Mouse (Mus musculus) right cerebral cortex, postnatal 4 days (tissue): ENCODE data around the gene Fa2h.
"Not testable (repeated sequence)": the region's sequence is repeated elsewhere in the genome, so short reads cannot be mapped to it uniquely, and the experiment has no call there.

Source experiments
- DNase-seq: peaks from one replicate; pipeline ENCODE4 v3.0.0-alpha.2; 2022

The Fa2h gene

DNA sequence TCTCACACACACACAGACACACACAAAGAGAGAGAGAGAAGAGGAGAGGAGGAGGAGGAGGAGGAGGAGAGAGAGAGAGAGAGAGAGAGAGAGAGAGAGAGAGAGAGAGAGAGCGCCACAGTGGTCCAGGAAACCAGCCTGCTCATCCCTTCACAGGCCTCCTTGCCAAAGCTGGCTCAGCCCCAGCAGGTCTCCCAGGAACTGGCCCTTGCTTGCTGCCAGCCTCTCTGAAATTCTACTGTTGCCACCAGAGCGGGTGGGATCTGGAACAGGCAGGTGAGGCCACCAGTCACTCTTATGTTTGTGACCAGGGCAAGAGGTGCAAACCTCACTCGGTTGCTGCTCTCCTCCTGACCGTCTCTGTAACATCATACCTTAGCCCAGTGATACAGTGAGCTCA lies 36.2 kb downstream of the Fa2h start:
- DNase-seq = no peak

DNA sequence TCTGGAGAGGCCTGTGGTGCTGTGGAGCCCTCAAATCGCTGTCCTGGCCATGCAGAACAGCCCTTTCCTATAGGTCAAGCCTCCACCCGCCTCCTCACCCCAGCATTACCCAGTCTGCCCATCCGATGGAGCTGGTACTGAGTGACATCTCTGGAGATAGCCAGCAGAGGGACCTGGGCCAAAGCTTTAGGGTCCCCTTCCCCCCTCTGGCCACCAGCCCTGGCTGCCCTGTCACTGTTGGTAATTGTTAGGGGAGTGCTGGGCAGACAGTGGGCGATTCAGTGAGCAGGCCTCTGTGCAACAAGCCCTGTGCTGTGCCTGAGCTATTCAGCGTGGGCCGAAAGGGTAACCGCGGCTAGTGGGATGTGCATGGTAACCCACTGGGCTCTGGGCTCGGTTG lies 40.1 kb downstream of the Fa2h start:
- peak; percentile 12 for DNase-seq

DNA sequence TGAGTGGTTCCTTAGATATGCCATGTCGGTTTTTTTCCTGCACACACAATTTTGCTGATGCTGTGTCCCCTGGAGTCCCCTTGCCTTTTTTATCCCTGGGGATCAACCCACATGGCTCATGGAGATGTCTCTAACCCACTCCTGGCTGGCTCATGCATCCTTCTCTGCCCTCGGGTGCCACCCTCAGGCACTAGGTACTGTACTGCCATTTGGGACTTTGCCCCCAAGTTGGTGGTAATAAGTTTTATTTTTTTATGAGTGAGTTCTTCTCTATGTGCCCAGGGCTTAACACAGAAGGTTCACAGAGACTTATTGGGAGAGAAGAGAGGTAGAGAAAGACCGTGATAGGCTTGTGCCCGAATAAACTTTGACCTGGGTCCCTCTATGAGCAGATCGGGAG lies 41.3 kb downstream of the Fa2h start:
- DNase-seq = no peak

DNA sequence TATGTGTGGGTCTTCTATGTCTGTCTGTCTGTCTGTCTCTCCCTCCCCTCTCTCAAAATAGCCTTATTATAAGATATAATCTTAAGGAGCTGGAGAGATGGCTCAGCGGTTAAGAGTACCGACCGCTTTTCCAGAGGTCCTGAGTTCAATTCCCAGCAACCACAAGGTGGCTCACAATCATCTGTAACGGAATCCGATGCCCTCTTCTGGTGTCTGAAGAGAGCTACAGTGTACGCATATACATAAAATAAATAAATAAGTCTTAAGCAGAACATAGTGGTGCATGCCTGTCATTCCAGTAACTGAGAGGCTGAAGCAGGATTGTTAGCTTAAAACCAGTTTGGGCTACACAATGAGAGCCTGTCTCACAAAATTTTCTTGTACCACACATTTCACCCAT lies 43.0 kb downstream of the Fa2h start:
- DNase-seq = no peak

DNA sequence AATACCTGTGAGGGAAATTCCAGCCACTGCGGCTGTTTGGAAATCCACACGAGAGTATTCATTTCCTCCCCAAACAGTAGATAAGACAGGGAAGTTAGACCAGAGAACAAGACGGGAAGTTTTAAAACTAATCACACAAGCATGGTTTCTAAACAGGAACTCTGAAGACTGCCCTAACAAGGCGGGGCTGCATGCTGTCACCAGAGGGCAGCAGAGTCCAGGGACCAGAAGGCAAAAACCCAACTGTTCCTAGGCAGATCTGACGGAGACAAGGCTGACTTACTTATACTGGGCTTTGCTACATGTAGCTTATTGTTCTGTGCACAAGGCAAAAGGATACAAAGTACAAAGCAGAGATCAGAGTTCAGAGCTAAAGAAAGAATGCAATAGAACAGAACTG lies 50.4 kb downstream of the Fa2h start:
- DNase-seq = peak; percentile 81

DNA sequence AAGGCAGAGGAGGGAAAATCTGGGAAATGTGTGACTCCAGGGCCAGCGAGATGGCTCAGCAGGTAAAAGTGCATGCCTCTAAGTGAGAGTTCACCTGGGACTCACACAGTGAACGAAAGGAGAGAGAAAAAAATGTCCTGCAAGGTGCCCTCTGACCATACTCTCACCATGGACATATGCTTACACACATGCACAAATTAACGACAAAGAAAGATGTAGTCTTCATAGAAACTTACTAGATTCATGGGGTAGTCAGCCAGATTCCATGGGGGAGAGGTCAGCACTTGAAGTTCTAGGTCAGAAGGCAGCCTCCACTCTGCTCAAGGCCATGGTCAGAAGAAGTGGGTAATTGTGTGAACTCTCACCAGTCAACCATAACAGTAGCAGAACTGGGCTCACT lies 53.4 kb downstream of the Fa2h start:
- no peak for DNase-seq

DNA sequence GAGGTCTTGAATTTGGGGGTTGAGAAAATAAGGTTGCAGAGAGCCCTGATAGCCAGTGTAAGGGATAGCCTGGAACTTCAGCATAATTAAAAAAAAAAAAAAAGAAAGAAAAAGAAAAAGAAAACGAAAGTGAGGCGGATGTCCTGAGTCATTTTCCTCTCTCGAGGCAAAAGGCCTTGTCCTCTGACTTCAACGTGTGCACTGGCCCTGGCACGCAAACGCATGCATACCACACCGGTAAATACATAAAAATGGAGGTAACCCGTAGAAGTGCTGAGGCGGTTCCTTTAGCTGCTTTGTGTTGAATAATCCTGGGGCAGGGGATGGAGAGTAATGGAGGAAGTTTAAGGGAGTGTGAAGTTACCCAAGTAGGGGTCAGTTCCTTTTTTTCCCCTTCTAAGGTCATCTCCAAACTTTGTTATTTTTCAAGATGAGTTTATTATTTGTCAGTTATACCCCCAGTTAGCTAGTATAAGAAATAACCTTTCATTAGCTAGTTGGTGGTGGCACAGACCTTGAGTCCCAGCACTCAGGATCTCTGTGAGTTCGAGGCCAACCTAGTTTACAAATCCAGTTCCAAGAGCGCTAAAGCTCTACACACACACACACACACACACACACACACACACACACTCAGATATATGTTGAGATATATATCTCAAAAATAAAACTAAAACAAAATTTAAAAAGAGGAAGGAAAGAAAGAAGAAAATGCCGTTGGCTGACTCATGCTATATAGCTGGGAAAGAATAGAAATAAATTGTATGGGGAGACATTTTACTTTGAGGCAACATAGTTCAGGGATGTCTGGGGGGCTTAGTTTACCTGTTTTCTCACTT lies 55.0 kb downstream of the Fa2h start:
- DNase-seq = no peak

DNA sequence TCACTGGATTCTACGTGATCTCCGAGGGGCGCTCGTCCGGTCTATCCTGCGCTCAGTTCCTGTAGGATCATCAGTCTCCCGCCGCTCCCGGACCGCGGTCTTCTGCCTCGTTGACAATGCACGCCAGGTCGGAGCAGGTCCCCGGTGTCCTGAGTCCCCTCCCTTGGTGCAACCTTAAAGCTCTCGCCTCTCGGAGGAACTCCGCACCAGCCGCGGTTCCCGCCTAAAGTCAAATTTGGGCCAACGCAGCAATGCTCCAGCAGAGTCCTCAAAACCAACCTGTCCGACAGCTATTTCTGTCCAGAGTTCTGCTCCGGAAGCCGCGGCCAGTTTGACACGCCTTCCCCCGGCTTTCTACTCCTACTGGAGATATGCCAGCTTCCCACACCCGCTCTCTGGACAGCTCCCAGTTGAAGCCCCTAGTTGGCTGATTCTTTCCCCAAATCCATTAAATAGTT lies 55.7 kb downstream of the Fa2h start, which contains the start of gene Mlkl:
TSS of gene Mlkl (minus strand) at position 288 of the 458 bp plus-strand sequence.
- DNase-seq = peak; percentile 4

DNA sequence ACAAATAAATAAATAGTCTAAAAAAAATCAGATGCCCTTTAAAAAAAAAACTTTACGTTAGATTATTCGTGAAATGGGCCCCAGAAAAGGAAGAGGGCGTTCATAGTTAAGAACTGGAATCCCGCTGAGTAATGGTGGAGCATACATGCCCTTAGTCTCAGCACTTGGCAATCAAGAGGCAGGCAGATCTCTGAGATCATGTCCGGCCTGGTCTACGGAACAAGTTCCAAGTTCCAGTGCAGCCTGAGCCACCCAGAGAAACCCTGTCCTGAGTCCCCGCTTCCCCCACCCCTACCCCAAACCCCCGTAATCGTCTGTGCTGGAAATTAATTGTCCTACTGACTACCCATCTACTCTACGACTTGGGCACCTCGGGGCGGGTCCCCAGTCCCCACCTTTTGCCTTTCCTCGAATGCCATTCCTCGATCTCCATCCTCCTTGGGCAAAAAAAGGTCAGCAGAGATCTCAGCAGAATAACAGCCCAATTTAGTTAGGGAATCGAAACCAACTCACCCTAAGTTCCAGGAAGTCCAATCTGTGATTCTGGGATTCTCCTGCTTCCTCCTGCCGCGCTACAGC lies 56.2 kb downstream of the Fa2h start:
- DNase-seq = no peak

DNA sequence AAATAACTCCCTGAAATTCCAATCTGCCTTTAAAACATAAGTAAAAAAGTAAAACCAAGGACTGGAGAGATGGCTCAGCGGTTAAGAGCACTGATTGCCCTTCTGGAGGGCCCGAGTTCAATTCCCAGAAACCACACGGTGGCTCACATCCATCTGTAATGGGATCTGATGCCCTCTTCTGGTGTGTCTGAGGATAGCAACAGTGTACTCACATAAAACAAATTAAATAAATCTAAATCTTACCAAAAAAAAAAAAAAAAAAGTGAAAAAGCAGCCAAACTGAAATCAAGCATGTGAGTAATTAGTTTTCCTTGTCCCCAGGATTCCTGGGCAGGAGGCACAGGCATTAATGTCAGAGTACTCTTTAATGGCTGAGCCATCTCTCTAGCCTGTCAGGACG lies 56.9 kb downstream of the Fa2h start:
- DNase-seq = no peak

DNA sequence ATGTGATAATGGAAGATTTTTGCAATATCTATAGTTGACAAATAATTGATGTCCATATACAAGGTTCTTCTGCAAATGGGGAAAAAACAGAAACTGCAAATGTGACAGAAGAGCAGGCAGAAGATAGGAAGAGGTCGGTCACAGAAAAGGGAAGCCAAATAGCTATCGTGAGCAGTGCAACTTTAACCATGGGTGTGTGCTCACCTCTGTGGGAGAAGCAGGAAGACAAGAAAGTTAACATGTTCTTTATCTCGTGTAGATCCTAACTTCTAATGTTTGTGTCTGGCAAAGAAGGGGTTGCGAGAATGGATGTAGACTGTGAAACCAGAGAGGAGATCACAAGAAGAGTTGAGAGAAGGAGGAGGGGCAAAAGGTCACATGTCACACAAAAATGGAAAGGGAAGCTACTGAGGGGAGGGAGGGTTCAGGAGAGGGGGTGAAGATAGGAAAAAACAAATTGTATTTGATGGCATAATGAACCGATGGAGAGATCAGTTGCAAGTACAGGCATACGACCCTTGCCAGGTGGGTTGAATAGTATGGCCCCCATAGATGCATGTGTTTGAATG lies 68.3 kb downstream of the Fa2h start:
- DNase-seq = no peak

DNA sequence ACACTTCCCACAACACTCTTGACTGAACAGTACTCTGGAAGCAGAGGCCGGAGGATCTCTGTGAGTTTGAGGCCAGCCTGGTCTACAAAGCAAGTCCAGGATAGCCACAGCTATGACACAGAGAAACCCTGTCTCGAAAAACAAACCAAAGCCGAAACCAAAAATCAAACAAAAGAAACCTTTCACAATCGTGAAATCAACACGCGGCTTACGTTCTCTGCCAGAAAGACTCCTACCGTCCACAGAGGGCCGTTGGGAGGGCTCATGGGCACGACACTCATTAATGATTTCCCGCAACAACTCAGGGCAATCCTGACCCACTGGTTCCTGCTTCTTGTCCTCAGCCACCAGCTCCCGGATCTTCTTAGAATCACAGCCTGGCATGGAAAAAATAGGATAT lies 78.9 kb downstream of the Fa2h start:
- no peak for DNase-seq

DNA sequence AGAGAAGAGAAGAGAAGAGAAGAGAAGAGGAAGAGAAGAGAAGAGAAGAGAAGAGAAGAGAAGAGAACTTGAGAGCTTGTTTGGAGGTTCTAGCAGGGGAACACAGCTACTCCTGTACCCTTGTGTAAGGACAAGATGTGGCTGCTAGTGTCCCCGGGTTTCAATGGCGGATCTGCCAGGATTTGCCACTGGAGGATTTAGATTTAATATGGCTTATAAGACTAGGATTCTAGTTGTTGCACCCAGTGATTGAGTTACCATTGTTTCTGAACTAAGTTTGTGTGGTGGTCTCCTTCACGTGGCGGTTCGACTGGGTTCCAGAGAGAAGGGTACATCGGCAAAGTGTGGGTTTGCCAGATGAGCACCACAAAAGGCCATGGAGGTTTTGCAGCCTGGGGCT lies 79.7 kb downstream of the Fa2h start:
- not testable (repeated sequence) for DNase-seq

DNA sequence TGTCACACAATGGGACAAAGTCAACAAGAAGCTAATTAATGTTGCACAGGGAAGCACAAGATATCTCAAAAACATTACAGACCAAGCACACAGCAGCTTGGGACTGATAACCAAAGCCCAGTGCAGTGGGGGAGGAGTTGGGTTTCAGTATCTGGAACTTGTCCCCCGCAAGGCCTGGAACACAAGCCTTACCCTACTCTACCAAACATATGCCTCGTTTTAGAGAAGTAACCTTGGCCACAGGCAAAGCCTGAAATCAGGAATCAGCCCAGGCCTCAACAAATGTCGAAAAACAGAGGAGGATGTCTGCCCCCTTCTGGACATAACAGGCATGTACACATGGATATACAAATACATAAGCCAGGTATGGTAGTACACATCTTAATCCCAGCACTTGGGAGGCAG lies 80.9 kb downstream of the Fa2h start:
- DNase-seq = no peak

DNA sequence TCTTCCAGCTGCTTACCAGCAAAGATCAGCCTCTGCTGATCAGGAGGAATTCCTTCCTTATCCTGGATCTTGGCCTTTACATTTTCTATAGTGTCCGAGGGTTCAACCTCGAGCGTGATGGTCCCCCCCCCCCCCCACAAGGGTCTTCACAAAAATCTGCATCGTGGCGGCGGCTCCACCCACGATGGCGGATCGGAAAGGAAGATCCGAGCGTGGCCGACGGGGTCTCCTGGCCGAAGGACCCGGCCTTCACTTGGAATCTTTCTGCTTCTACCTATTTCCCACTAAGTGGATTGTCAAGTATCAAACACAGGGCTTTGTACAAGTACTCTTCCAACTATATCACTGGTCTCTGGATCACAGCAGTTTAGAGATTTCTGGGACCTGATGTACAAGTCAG lies 83.6 kb downstream of the Fa2h start:
- not testable (repeated sequence) for DNase-seq

DNA sequence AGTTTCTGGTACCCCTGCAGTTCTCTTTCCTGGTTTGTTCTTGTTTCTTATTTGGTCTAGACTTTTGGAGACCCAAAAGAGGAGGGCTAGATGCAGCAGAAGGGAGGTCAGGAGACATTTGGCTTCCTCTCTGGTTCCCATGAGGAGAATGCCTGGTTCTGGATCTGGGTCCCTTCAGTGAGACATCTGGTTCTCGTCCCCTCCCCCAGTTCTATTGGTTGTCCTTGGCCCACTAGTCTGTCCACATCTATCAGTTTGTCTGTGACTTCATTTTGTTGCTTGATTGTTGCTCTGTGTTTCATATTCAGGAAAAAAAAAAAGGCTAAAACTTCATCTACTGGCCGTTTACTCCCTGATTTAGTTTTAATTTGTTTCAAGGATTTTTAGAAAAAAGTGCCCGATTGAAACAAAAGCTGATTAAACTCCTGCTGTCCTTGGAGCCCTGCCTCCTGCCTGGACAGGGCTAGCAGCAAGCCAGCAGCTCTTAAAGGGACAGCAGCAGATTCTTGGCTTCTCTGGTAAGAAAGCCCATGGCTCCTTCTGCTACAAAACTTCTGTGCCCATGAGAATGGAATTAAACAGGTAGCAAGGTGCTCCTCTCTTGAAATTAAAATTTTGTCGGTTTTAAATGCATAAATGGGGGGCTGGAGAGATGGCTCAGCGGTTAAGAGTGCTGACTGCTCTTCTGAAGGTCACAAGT lies 88.4 kb downstream of the Fa2h start:
- DNase-seq = no peak

DNA sequence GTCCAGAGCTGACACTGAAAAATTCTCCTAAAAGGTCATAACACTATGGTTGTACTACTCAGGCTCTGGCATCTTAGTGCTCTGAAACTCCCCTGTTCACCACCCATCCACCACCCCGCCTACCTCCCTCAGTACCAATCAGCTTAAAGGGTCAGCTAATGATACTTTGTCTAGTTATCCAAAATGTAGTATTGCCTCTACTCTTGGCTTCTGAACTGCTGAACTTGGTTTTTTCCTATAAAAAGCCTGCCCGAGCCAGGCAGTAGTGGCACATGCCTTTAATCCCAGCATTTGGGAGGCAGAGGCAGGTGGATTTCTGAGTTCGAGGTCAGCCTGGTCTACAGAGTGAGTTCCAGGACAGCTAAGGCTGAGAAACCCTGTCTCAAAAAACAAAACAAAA lies 89.3 kb downstream of the Fa2h start:
- DNase-seq = no peak

DNA sequence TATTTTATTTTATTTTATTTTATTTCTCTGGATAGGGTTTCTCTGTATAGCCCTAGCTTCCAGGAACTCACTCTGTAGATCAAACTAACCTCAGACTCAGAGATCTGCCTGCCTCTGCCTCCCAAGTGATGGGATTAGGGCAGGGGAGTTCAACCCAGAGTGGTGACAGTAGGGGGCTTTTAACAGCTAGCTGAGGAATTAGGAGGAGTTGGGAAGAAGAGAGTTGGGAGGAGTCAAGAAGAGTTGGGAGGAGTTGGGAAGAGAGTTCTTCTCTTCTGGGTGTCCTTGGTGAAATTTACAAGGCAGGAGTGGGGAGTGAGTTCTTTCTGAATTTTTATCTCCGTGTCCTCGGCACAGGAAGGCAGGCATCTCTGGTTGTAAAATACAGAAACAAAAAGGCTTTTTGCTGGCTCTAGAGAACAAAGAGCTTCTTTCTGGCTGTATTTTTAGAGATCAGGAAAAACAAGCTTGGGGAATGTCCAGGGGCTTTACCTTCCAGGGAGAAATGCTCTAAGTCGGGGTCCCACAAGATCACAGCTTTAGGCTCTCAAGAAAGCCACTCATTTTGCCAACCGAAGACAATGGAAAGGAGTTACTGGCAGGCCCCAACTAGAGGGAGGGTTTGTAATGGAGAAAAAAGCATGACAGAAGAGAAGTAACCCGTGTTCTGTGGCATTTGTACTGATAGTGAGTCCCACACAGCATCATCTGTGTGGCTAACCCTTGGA lies 90.4 kb downstream of the Fa2h start:
- not testable (repeated sequence) for DNase-seq

DNA sequence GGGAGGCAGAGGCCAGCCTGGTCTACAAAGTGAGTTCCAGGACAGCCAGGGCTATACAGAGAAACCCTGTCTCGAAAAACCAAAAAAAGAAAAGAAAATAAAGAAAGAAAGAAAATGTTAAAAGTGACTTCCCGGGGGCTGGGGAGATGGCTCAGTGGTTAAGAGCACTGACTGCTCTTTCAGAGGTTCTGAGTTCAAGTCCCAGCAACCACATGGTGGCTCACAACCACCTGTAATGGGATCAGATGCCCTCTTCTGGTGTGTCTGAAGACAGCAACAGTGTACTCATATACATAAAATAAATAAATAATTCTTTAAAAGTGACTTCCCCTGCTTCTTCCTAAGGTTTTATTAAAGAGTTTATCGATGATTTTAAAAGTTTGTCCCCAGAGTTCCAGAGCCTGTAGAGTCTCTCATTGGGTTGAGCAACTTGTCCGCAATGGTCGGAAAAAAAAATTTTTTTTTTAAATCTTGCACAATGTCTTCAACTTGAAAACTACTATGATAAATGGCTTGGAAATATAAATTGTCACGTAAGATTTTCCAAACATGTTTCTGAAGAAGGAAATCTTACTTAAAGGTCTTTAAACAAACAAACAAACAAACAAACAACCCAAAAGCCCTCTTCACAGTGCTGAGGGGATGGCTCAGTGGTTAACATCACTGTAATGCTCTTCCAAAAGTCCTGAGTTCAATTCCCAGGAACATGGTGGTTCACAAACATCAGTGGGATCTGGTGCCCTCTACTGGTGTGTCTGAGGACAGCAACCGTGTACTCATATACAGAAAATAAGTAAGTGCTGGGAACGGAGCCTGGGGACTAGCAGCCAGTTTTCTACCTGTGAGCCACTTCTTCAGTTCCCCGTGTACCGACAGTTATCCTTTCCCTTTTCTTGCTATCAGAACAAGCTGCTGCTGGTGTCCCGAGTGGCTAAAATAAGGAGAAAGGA lies 92.8 kb downstream of the Fa2h start:
- DNase-seq = no peak

DNA sequence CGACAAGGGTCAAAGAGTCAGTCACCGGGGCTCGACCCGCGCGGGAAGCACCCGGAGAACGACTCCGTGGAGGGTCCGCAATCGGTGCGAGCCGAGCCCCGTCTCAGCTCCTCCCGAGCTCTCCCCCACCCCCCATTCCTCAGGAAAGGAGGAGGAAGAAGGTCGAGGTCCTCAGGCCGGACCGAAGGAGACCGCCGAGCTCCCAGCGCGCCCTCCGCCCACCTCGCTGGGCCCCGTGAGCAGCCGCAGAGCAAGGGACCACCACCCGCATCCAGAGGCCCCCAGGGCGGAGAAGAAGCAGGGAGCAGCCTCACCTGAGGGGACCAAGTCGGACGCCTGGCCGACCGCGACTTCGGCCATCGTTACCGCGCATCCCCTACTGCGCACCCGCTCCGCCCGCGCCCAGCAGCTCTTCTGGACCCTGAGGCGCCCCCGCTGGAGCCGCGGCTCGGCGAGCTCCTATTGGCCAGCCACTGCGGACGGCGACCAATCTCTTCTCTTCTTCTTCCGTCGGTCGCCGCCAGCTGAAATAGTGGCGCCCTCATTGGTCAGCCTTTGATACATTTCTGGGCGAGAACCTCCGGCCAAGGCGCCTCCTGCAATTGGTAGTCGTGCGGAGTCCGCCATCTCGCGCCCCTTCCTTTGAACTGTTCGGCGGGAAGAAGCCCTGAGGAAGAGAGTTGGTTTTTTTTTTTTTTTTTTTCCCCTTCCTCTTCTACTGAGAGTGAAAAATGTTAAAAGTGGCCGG lies 93.6 kb downstream of the Fa2h start, which contains the start of gene Rfwd3:
TSS of gene Rfwd3 (minus strand) at position 402 of the 748 bp plus-strand sequence.
- DNase-seq = peak; percentile 90

DNA sequence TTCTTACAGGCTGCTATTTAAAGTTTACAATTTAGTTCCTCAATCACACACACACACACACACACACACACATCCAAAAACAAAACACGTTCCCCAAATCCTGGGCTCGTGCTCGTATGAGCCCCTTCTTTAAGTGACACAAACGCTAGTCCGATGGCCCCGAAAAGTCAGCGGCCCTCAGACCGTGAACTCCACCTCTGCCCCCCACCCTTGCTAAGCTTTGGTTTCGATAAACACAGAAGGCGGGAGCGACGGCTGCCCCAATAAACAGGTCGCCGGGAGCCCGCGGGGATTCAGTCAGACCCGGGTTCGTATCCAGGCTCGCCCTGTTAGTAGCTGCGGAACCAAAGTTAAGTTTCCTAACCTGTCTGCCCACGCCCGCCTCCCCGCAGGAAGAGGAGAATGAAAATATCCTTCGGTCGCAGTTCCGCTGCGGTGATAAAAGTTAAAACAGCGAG lies 94.2 kb downstream of the Fa2h start:
- DNase-seq = peak; percentile 28
